Mouse (Mus musculus) heart, embryonic 15.5 days (tissue): ENCODE measurements around the gene Zdhhc13. TPM values are rescaled to one million over a fixed set of nuclear protein-coding genes. Genes with fewer than 3 reads are reported as not detected.

Source experiments
- ATAC-seq: fragments of 200-750 bp; cut with Nextera tagmentation; replicated peaks from 2 replicates; pipeline ENCODE4 v1.8.0; 2017; ENCODE audit warnings: low read depth, moderate TSS enrichment; ENCODE audit not compliant: insufficient number of reproducible peaks, insufficient read depth, low FRiP score
- H3K27ac ChIP-seq: fragments of 300-500 bp; sonication (generic); 2 replicates; pipeline ENCODE4 v1.5.1; 2015; ENCODE audit warnings: mild to moderate bottlenecking, inconsistent platforms
- H3K27me3 ChIP-seq: fragments of 300-500 bp; sonication (generic); 2 replicates; pipeline ENCODE4 v1.6.1; 2015; ENCODE audit warnings: inconsistent platforms
- H3K36me3 ChIP-seq: fragments of 300-500 bp; sonication (generic); 2 replicates; pipeline ENCODE4 v1.6.1; 2015; ENCODE audit warnings: mild to moderate bottlenecking, inconsistent platforms
- H3K4me1 ChIP-seq: fragments of 300-500 bp; sonication (generic); replicated peaks from 2 replicates; pipeline ENCODE4 v1.6.1; 2015; ENCODE audit warnings: inconsistent platforms
- H3K4me2 ChIP-seq: fragments of 300-500 bp; sonication (generic); 2 replicates; pipeline ENCODE4 v1.6.1; 2015; ENCODE audit warnings: inconsistent platforms, mild to moderate bottlenecking, moderate library complexity
- H3K4me3 ChIP-seq: fragments of 300-500 bp; sonication (generic); 2 replicates; pipeline ENCODE4 v1.5.1; 2015; ENCODE audit warnings: mild to moderate bottlenecking, inconsistent platforms
- H3K9ac ChIP-seq: fragments of 300-500 bp; sonication (generic); 2 replicates; pipeline ENCODE4 v1.6.1; 2015; ENCODE audit warnings: mild to moderate bottlenecking, inconsistent platforms
- H3K9me3 ChIP-seq: fragments of 300-500 bp; sonication (generic); replicated peaks from 2 replicates; pipeline ENCODE4 v1.6.1; 2016; ENCODE audit warnings: inconsistent platforms
- WGBS: fragments of 180-500 bp; shearing (Covaris S2); methylation state at CpG from one replicate; pipeline ENCODE4 v1.1.7; 2015; ENCODE audit warnings: mixed read lengths; 5-methylcytosine and 5-hydroxymethylcytosine counted together
- polyA plus RNA-seq: library from polyadenylated mRNA; unstranded; fragments of >200 nt; fragmentation: Nextera tagmentation; extraction: Ambion mirVana; gene quantifications from 2 replicates; pipeline ENCODE4 v1.2.1, GENCODE M21; 2015

Zdhhc13 gene
- polyA plus RNA-seq, 1 experiment from 2014 or later, result 31.2 TPM

DNA sequence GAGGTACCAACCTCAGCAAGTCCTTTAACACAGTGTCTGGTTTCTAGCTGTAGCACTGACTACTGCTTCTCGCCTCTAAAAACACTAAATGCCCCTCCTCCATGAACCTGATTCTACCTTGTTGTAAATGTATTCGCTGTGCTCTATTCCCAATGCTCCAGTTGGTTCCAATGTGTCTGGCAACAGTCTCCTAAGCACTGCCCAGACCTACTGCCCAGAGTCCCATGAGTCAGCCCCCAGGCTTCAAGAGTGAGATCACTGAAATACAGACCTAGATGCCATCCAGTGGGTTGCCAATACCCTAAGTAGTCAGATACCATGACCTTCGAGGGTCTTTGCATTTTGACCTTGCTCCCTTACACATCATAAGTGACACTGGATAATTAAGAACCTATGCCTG, 26.1 kb upstream of the Zdhhc13 start:
- no peak for ATAC-seq
- Histone ChIP-seq H3K27me3 (no peaks in the 10 kb centered on the region), H3K9ac (no peak overlapping the region), H3K4me3 (no peak overlapping the region), H3K4me2 (no peak overlapping the region), H3K27ac (no peak overlapping the region), H3K9me3 (no peaks in the 10 kb centered on the region), H3K4me1 (no peaks in the 10 kb centered on the region), H3K36me3 (no peaks in the 10 kb centered on the region)
- WGBS, result 76% methylated on average over 3 of the region's 3 CpGs

DNA sequence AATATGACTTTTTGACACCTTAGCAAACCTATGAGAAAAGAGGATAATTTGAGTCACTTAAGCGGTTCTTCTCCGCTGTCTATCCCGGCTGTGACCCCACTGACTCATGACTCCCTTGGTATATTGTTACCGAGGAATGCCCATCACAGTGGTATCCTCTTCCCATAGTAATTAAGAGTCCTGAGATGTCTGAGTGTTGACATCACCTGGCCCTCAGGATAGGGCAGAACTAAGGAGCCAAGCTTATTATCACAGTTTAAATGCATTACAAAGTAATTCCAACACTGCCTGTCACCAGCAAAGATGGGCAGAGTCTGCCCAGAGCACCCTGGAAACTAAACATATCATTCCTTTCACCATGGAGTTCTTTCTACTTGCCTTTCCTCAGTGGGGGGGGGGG, 22.8 kb upstream of the Zdhhc13 start:
- 0 out of 2 replicates have a peak, but pooled peaks cover 3% of the 10 kb centered on the region for H3K4me1 ChIP-seq
- no peaks in the 10 kb centered on the region for H3K9me3 ChIP-seq
- no peak for ATAC-seq
- H3K36me3 ChIP-seq, result no peaks in the 10 kb centered on the region
- no peak overlapping the region for H3K9ac ChIP-seq
- no peak overlapping the region for H3K27ac ChIP-seq
- H3K27me3 ChIP-seq, result no peaks in the 10 kb centered on the region
- H3K4me2 ChIP-seq, result no peak overlapping the region
- 59% methylated on average over 4 of the region's 4 CpGs for WGBS
- H3K4me3 ChIP-seq, result no peak overlapping the region

- Histone ChIP-seq H3K36me3 (no peaks in the 10 kb centered on the region), H3K27ac (no peak overlapping the region), H3K4me2 (no peak overlapping the region), H3K4me1 (0 out of 2 replicates have a peak, but pooled peaks cover 3% of the 10 kb centered on the region), H3K9me3 (no peaks in the 10 kb centered on the region), H3K9ac (no peak overlapping the region), H3K27me3 (no peaks in the 10 kb centered on the region), H3K4me3 (no peak overlapping the region)
- ATAC-seq, result no peak; the same call in 1 of the 2 replicates
- WGBS, result 10% methylated on average over 1 of the region's 1 CpGs
Measured at GRCm38 (mm10) chr7:48769721-48770120, 19.1 kb upstream of the Zdhhc13 start.

DNA sequence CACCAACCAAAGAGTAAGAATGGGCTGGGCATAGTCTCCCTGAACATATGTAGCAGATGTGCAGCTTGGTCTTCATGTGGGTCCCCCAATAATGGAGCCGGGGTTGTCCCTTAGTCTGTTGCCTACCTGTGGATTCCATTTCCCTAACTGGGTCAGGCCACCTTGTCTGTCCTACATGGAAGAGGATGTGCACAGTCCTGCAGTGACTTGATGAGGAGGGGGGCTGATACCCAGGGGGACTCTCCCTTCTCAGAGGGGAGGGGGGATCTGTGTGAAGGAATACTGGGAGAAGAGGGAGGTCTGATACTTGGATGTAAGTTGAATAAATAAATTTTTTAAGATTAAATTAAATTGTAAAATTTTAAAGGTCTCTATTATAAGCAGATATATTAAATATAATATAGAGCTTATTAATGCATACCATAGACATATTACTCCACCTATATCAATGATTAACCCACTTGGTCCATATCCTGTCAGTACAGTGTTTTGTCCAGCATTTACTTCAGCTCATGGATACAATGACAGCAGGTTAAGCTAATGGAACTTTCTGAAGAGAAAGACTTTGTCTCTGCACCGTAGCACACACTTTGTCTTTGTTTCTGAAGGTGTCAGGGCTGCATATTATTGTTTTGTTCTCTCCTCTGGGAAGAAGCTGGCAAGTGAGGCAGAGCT, 16.6 kb upstream of the Zdhhc13 start:
- Histone ChIP-seq H3K9me3 (no peaks in the 10 kb centered on the region), H3K27me3 (no peaks in the 10 kb centered on the region), H3K4me1 (0 out of 2 replicates have a peak, but pooled peaks cover 3% of the 10 kb centered on the region), H3K4me3 (no peak overlapping the region), H3K9ac (no peak overlapping the region), H3K4me2 (no peak overlapping the region), H3K27ac (no peak overlapping the region), H3K36me3 (no peaks in the 10 kb centered on the region)
- WGBS, result 81% methylated on average over 2 of the region's 2 CpGs
- no peak for ATAC-seq

DNA sequence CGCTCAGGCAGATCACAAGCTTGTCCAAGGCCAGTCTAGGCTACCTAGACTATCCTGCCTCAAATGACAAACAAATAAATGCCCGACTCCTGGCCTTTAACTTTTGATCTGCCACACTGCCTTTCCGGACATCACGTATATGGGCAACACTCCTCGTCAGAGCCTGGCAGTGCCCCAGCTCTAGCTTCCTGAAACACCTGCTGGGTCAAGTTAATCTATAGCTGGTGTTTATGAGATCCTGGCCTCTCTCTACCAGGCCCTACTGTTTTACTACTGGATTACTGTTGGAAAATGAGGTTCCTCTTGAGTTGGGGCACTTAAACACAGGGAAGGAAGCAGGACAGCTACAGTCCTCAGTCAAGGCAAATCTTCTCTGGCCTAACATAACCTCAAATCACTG, 15.5 kb upstream of the Zdhhc13 start:
- H3K27me3 ChIP-seq, result no peaks in the 10 kb centered on the region

GRCm38 (mm10) chr7:48774633-48775032, 14.2 kb upstream of the Zdhhc13 start:
- no peak overlapping the region for H3K27ac ChIP-seq
- ATAC-seq, result no peak
- H3K9ac ChIP-seq, result no peak overlapping the region
- H3K4me2 ChIP-seq, result no peak overlapping the region
- no peaks in the 10 kb centered on the region for H3K36me3 ChIP-seq
- no peaks in the 10 kb centered on the region for H3K27me3 ChIP-seq
- H3K4me3 ChIP-seq, result no peak overlapping the region
- H3K4me1 ChIP-seq, result 0 out of 2 replicates have a peak, but pooled peaks cover 3% of the 10 kb centered on the region
- 88% methylated on average over 1 of the region's 1 CpGs for WGBS
- H3K9me3 ChIP-seq, result no peaks in the 10 kb centered on the region

More for the DNA sequence above, 15.5 kb upstream of the Zdhhc13 start:
- no peaks in the 10 kb centered on the region for H3K36me3 ChIP-seq
- no peak overlapping the region for H3K27ac ChIP-seq
- 0 out of 2 replicates have a peak, but pooled peaks cover 3% of the 10 kb centered on the region for H3K4me1 ChIP-seq
- ATAC-seq, result no peak
- 86% methylated on average over 5 of the region's 5 CpGs for WGBS
- H3K9ac ChIP-seq, result no peak overlapping the region
- no peak overlapping the region for H3K4me2 ChIP-seq
- H3K9me3 ChIP-seq, result no peaks in the 10 kb centered on the region
- no peak overlapping the region for H3K4me3 ChIP-seq

- no peak overlapping the region for H3K4me2 ChIP-seq
- no peak overlapping the region for H3K9ac ChIP-seq
- H3K9me3 ChIP-seq, result no peaks in the 10 kb centered on the region
- H3K4me1 ChIP-seq, result 0 out of 2 replicates have a peak, but pooled peaks cover under 1% of the 10 kb centered on the region
- H3K4me3 ChIP-seq, result no peak overlapping the region
- WGBS, result 78% methylated on average over 1 of the region's 1 CpGs
- no peak for ATAC-seq
- no peak overlapping the region for H3K27ac ChIP-seq
- no peaks in the 10 kb centered on the region for H3K36me3 ChIP-seq
- no peaks in the 10 kb centered on the region for H3K27me3 ChIP-seq
Measured at GRCm38 (mm10) chr7:48775436-48775835, 13.4 kb upstream of the Zdhhc13 start.

DNA sequence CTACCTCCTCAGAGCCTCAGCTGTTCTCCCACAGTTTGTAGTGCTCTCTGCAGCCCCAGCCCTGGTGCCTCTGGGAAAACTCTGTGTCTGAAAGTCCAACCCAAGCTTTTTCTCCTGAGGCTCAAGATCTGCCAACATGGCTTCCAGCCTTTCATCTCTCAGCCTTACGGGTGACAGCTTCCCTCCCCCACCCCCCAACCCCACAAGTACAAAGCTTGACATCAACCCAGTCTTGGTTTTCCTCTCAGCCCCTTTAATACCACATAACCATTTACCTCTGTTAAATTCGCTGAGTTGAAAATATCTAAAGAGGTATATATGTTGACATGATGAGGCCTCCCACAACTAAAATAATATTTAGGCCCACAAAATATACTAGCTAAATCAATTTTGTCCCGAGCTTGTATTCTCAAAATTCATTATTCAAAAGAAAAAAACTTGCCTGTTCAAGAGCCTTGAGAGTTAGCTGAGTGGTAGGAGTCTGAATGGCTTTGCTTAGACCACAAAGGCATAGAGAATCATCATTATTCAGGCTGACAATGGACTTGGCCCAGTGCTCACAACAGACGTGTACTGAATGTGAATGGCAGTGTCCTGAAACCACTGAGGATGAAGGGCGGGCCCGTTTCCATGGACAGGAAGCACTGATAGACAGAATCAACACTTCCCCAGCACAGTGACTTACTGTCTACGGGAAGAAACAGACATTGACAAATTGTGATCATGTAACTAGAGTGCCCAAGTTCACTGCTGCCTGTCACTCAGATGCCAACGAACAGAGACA, 10.9 kb upstream of the Zdhhc13 start:
- no peak for ATAC-seq
- WGBS, result 58% methylated on average over 8 of the region's 8 CpGs
- no peak overlapping the region for H3K9ac ChIP-seq
- no peak overlapping the region for H3K4me3 ChIP-seq
- no peak overlapping the region for H3K4me2 ChIP-seq
- H3K36me3 ChIP-seq, result no peaks in the 10 kb centered on the region
- no peaks in the 10 kb centered on the region for H3K4me1 ChIP-seq
- no peaks in the 10 kb centered on the region for H3K27me3 ChIP-seq
- H3K9me3 ChIP-seq, result no peaks in the 10 kb centered on the region
- H3K27ac ChIP-seq, result no peak overlapping the region

GRCm38 (mm10) chr7:48779110-48779509, 9.7 kb upstream of the Zdhhc13 start:
- 71% methylated on average over 3 of the region's 3 CpGs for whole genome bisulfite sequencing

DNA sequence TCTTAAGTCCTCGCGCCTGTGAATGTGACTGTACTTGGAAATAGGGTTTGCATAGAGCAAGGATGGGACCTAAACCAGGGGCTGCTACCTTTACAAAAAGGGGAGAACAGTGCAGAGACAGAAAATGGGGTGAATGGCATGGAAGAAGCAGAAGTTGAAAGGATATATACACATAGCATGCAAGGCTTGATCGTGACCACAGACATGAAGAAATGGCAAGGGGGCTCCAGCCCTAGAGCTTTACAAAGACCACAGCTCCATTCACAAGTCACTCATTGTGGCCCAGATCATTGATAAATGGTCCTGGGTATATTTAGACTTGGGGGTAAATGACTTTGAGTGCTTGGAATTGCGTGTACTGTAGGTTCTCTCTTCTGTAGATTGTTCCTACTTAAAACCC, 6.4 kb upstream of the Zdhhc13 start:
- H3K4me3 ChIP-seq, result no peak overlapping the region
- ATAC-seq, result no peak
- H3K4me1 ChIP-seq, result no peaks in the 10 kb centered on the region
- no peak overlapping the region for H3K27ac ChIP-seq
- 81% methylated on average over 4 of the region's 4 CpGs for WGBS
- no peaks in the 10 kb centered on the region for H3K36me3 ChIP-seq
- H3K9ac ChIP-seq, result no peak overlapping the region
- no peaks in the 10 kb centered on the region for H3K27me3 ChIP-seq
- no peak overlapping the region for H3K4me2 ChIP-seq
- no peaks in the 10 kb centered on the region for H3K9me3 ChIP-seq

More at GRCm38 (mm10) chr7:48779110-48779509, 9.7 kb upstream of the Zdhhc13 start:
- Histone ChIP-seq H3K36me3 (no peaks in the 10 kb centered on the region), H3K4me1 (no peaks in the 10 kb centered on the region), H3K27ac (no peak overlapping the region), H3K27me3 (no peaks in the 10 kb centered on the region), H3K4me3 (no peak overlapping the region), H3K4me2 (no peak overlapping the region), H3K9ac (no peak overlapping the region), H3K9me3 (no peaks in the 10 kb centered on the region)
- no peak for ATAC-seq

DNA sequence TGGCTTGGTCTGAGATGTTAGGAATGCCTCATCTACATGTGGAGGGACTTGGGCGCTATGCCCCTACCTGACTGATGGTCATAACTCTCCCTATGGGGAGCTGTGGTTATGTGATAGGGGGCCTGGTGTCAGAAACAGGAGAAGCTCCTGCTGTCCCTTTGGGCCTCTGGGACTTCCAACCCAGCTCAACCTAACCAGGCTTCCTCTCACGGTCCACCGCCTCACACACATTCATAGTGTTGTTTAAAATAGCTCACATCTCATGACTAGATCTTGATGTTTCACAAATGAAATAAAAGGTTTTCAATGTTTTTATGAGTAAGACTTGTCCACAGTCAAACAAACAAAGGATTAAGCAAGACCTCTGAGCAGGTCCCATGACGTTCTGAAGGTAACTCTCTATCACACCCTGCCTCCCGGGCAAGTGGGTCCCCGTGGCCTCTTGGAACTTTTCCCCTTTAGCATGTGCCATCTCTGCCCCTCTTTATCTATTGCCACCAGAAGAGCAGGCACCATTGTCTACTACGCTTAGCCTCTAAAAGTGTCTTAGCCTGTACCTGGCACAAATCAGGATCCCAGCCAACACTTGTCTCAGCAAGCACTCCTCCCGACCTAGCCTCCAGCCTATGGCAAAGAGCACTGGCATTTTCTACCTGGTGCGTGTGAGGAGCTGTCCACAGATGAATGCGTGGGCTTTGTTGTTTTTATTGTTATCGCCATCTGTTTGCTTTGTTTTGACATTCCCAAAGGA, 3.9 kb upstream of the Zdhhc13 start:
- Histone ChIP-seq H3K36me3 (no peaks in the 10 kb centered on the region), H3K4me1 (peaks cover 9% of the 10 kb centered on the region), H3K4me3 (no peak overlapping the region), H3K9me3 (no peaks in the 10 kb centered on the region), H3K9ac (no peak overlapping the region), H3K27me3 (no peaks in the 10 kb centered on the region), H3K4me2 (no peak overlapping the region), H3K27ac (no peak overlapping the region)
- no peak for ATAC-seq
- 75% methylated on average over 11 of the region's 11 CpGs for WGBS
